8 mouse cellular contexts compared by ENCODE assay signal in the genomic region with DNA sequence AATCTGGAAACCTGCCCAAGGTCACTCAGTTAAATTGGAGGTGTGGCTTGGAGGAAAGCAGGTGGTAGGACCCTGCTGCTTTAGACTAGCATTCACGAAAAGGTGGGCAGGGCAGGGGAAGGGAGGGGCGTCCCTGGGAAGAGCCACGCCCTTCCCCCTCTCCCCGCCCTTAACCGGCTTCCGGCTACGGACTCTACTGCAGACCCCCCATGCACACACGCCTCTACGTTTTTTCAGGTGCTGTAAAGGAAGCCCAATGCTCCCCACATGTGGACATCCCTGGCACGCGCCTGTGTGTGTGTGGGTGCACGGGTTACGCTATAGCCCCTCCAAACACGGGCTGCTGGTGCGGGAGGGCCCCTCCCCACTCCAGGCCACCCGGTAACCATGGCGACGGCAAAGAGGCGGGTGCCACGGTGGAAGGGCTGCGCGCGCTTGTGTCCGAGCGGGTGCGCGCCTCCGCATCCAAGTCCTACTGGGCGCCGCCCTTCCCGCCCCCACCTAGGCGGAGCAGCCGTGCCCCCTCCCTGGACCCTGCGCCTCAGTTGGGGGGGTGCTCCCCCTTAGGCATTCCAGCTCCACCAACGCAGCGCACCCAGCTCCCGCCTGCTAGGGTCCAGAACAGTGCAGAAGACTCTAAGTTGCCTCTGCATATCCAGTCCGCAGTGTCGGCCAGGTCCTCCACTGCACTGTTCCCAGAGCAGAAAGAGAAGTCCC. TPM values are rescaled to one million over a fixed set of nuclear protein-coding genes. Genes with fewer than 3 reads are reported as not detected.
DNase-seq lines count a peak whose midpoint lies in the region; ATAC-seq and TF ChIP-seq lines count a peak whose summit lies in the region.

No protein-coding gene starts in this region.

- intact Hi-C loops in gastrocnemius, adult 2 months (cut with DNase I) = no loop called here
- intact Hi-C loops in gastrocnemius, postnatal 36 days (cut with DNase I) = no loop called here

- ATAC-seq in forebrain, postnatal 0 days = peak; percentile 78
- peak; percentile 80 for ATAC-seq in hindbrain, embryonic 16.5 days

- H3K4me1 ChIP-seq in forebrain, postnatal 0 days (ENCODE audit: insufficient read depth) = peaks cover 30% of the 10 kb centered on the region
- H3K4me1 ChIP-seq in hindbrain, embryonic 16.5 days (ENCODE audit: control insufficient read depth, insufficient read depth, low read depth, low read length) = peaks cover 49% of the 10 kb centered on the region

- H3K9me3 ChIP-seq in forebrain, postnatal 0 days (ENCODE audit: low read length) = no peaks in the 10 kb centered on the region
- H3K9me3 ChIP-seq in hindbrain, embryonic 16.5 days (ENCODE audit: control insufficient read depth, low read length) = no peaks in the 10 kb centered on the region

- H3K27me3 ChIP-seq in forebrain, postnatal 0 days (ENCODE audit: insufficient read depth, low read length) = no peaks in the 10 kb centered on the region
- no peaks in the 10 kb centered on the region for H3K27me3 ChIP-seq in hindbrain, embryonic 16.5 days (replicated peaks; ENCODE audit: control insufficient read depth, insufficient read depth, low read length)

- H3K27ac ChIP-seq in gastrocnemius, adult 2 months = 0 out of 2 replicates have a peak overlapping the region, but pooled peaks have one; percentile 6
- peak overlapping the region; percentile 11 for H3K27ac ChIP-seq in forebrain, postnatal 0 days (ENCODE audit: low read depth, low read length)
- H3K27ac ChIP-seq in hindbrain, embryonic 16.5 days (ENCODE audit: low read depth, low read length) = peak overlapping the region; percentile 78

- H3K4me2 ChIP-seq in forebrain, postnatal 0 days (ENCODE audit: low read depth) = peak overlapping the region; percentile 69
- H3K4me2 ChIP-seq in hindbrain, embryonic 16.5 days (ENCODE audit: low read length) = peak overlapping the region; percentile 86

- peaks cover 32% of the 10 kb centered on the region; the same call in 1 of the 2 replicates for H3K36me3 ChIP-seq in forebrain, postnatal 0 days (ENCODE audit: insufficient read depth)
- H3K36me3 ChIP-seq in hindbrain, embryonic 16.5 days (ENCODE audit: control insufficient read depth, insufficient read depth, low read length) = peaks cover 11% of the 10 kb centered on the region; the same call in 1 of the 2 replicates

- peak overlapping the region; percentile 72 for H3K4me3 ChIP-seq in gastrocnemius, adult 2 months
- peak overlapping the region; percentile 44 for H3K4me3 ChIP-seq in forebrain, postnatal 0 days (ENCODE audit: low read depth, low read length)
- H3K4me3 ChIP-seq in hindbrain, embryonic 16.5 days (ENCODE audit: low read length) = peak overlapping the region; percentile 46

- peak; percentile 62 for DNase-seq in gastrocnemius, adult 2 months
- no peak for DNase-seq in gastrocnemius, postnatal 36 days
- DNase-seq in cerebellum, adult 18-20 months = peak; percentile 48 to 67
- peak; percentile 87 for DNase-seq in forebrain, postnatal 0 days
- peak; percentile 61 to 71 for DNase-seq in left cerebral cortex, adult 18-20 months (ENCODE audit: low spot score in 2 of 2)
- DNase-seq in lung, postnatal 36 days = peak; percentile 53
- DNase-seq in right cerebral cortex, postnatal 10 days (ENCODE audit: low spot score in 2 of 2) = peak; percentile 84

- under 1% methylated on average over 38 of the region's 39 CpGs for WGBS in forebrain, postnatal 0 days
- WGBS in hindbrain, embryonic 16.5 days = under 1% methylated on average over 38 of the region's 39 CpGs

- peak overlapping the region; percentile 54 for H3K9ac ChIP-seq in forebrain, postnatal 0 days
- peak overlapping the region; percentile 72 for H3K9ac ChIP-seq in hindbrain, embryonic 16.5 days (ENCODE audit: low read depth, low read length)

- no peak for TF ChIP-seq CTCF in gastrocnemius, adult 2 months (IDR thresholded peaks at IDR 0.05)
- no peak for TF ChIP-seq CTCF in forebrain, postnatal 0 days (IDR thresholded peaks at IDR 0.05; ENCODE audit: low read depth)

RNA-seq across cellular contexts. Expression of gene Ptprf, which starts 30.5 kb away (rescaled TPM):
- 1 to 10 TPM; 1.5 to 2.5 TPM for total RNA-seq in gastrocnemius, adult 2 months (2021)
- 1 to 10 TPM; 2.7 to 3.0 TPM for total RNA-seq in gastrocnemius, postnatal 36 days (2021)
- total RNA-seq in forebrain, postnatal 0 days (2014; rRNA removed) = 109 and 120 TPM in 2 replicates
- polyA plus RNA-seq in forebrain, postnatal 0 days (2015; fragmentation: Nextera tagmentation; extraction: Ambion mirVana) = 30.5 and 45.0 TPM in 2 replicates
- polyA plus RNA-seq in hindbrain, embryonic 16.5 days (2015; fragmentation: Nextera tagmentation; extraction: Ambion mirVana) = 71.7 and 88.1 TPM in 2 replicates
- total RNA-seq in left cerebral cortex, adult 18-20 months (2021) = 100 to 1,000 TPM; 101 to 110 TPM

Comparison
In these comparisons a context has a peak if more than half of its experiments do, and no peak if none do; other contexts are left out.
1. DNase-seq: peak in gastrocnemius, adult 2 months (single experiment), cerebellum, adult 18-20 months (2 of 2), forebrain, postnatal 0 days (single experiment), left cerebral cortex, adult 18-20 months (2 of 2), lung, postnatal 36 days (single experiment) and right cerebral cortex, postnatal 10 days (2 of 2); none in gastrocnemius, postnatal 36 days (0 of 2).
2. H3K27ac ChIP-seq: peak in every context shown above with its lines; median percentile 78 in hindbrain, embryonic 16.5 days; 11 in forebrain, postnatal 0 days; 6 in gastrocnemius, adult 2 months.
3. RNA of gene Ptprf, which starts 30.5 kb away (total RNA-seq): 109 to 120 TPM in forebrain, postnatal 0 days and 101 to 110 TPM in left cerebral cortex, adult 18-20 months; 2.7 to 3.0 TPM in gastrocnemius, postnatal 36 days and 1.5 to 2.5 TPM in gastrocnemius, adult 2 months; every median in the first group is over 10 times any median in the second.
4. Peak in every context shown above with its lines, with median percentiles within 50 percentile points of each other: H3K4me3 ChIP-seq.